Mouse (Mus musculus): ENCODE data around the gene Bckdk. TPM values are rescaled to one million over a fixed set of nuclear protein-coding genes. Genes with fewer than 3 reads are reported as not detected.

Bckdk gene
- 100 to 1,000 TPM in 1 of 2 experiments, 10 to 100 TPM in 1; 98.8 to 104 TPM for total RNA-seq (2021)

- intact Hi-C loops (cut with DNase I) = no loop called here
- DNase-seq (ENCODE audit: low spot score) = peak; percentile 62
Measured at GRCm38 (mm10) chr7:127903971-127904796, at the start of gene Bckdk. Bckdk (plus strand) TSS chr7:127904082.

- intact Hi-C loops (cut with DNase I) = no loop called here
- no peak for DNase-seq (ENCODE audit: low spot score)
Measured at GRCm38 (mm10) chr7:127858258-127858657, 45.6 kb upstream of the Bckdk start.

- DNase-seq (ENCODE audit: low spot score) = no peak
- intact Hi-C loops (cut with DNase I) = loop anchor here (10.0 kb wide), 1 partner anchor 468 kb away; no protein-coding TSS in a partner anchor
Measured at GRCm38 (mm10) chr7:127866434-127866833, 37.4 kb upstream of the Bckdk start.

GRCm38 (mm10) chr7:127867641-127868040 is 36.2 kb upstream of the Bckdk start:
- intact Hi-C loops (cut with DNase I) = loop anchor here (10.0 kb wide), 1 partner anchor 467 kb away; no protein-coding TSS in a partner anchor
- no peak for DNase-seq (ENCODE audit: low spot score)

GRCm38 (mm10) chr7:127869149-127869810 is 34.6 kb upstream of the Bckdk start:
- intact Hi-C loops (cut with DNase I) = loop anchor here (10.0 kb wide), 1 partner anchor 466 kb away; no protein-coding TSS in a partner anchor
- no peak for DNase-seq (ENCODE audit: low spot score)

- intact Hi-C loops (cut with DNase I) = no loop called here
- DNase-seq (ENCODE audit: low spot score) = no peak
Measured at GRCm38 (mm10) chr7:127870136-127870821, 33.6 kb upstream of the Bckdk start.

GRCm38 (mm10) chr7:127874812-127875626 is 28.9 kb upstream of the Bckdk start:
- intact Hi-C loops (cut with DNase I) = loop anchor here (2.0 kb wide), 1 partner anchor 32 kb away; no protein-coding TSS in a partner anchor
- no peak for DNase-seq (ENCODE audit: low spot score)

GRCm38 (mm10) chr7:127875627-127876001 is 28.3 kb upstream of the Bckdk start:
- DNase-seq (ENCODE audit: low spot score) = peak; percentile 85
- intact Hi-C loops (cut with DNase I) = loop anchor here (2.0 kb wide), 2 partner anchors 33 to 77 kb away; no protein-coding TSS in a partner anchor

GRCm38 (mm10) chr7:127876041-127876466 is 27.8 kb upstream of the Bckdk start, which contains the start of gene Zfp646:
Zfp646 (plus strand) TSS chr7:127876221.
- intact Hi-C loops (cut with DNase I) = loop anchor here (2.0 kb wide), 1 partner anchor 77 kb away; no protein-coding TSS in a partner anchor

GRCm38 (mm10) chr7:127876467-127877348 is 27.2 kb upstream of the Bckdk start, which contains the start of gene Zfp668:
Zfp668 (minus strand) TSS chr7:127876828.
- DNase-seq (ENCODE audit: low spot score) = peak; percentile 76
- intact Hi-C loops (cut with DNase I) = loop anchor here (2.0 kb wide), 1 partner anchor 78 kb away; no protein-coding TSS in a partner anchor

More at GRCm38 (mm10) chr7:127876041-127876466, 27.8 kb upstream of the Bckdk start, which contains the start of gene Zfp646:
- peak; percentile 52 for DNase-seq (ENCODE audit: low spot score)

- no peak for DNase-seq (ENCODE audit: low spot score)
- intact Hi-C loops (cut with DNase I) = no loop called here
Measured at GRCm38 (mm10) chr7:127879301-127879700, 24.6 kb upstream of the Bckdk start.

GRCm38 (mm10) chr7:127880431-127880830 is 23.5 kb upstream of the Bckdk start:
- intact Hi-C loops (cut with DNase I) = no loop called here

GRCm38 (mm10) chr7:127885951-127886350 is 17.9 kb upstream of the Bckdk start:
- peak; percentile 75 for DNase-seq (ENCODE audit: low spot score)
- intact Hi-C loops (cut with DNase I) = no loop called here

More at GRCm38 (mm10) chr7:127880431-127880830, 23.5 kb upstream of the Bckdk start:
- DNase-seq (ENCODE audit: low spot score) = no peak

GRCm38 (mm10) chr7:127886551-127886950 is 17.3 kb upstream of the Bckdk start:
- intact Hi-C loops (cut with DNase I) = no loop called here
- DNase-seq (ENCODE audit: low spot score) = no peak

GRCm38 (mm10) chr7:127887191-127887590 is 16.7 kb upstream of the Bckdk start:
- no peak for DNase-seq (ENCODE audit: low spot score)
- intact Hi-C loops (cut with DNase I) = no loop called here

- intact Hi-C loops (cut with DNase I) = no loop called here
Measured at GRCm38 (mm10) chr7:127887781-127888180, 16.1 kb upstream of the Bckdk start.

GRCm38 (mm10) chr7:127888821-127889220 is 15.1 kb upstream of the Bckdk start:
- DNase-seq (ENCODE audit: low spot score) = no peak
- intact Hi-C loops (cut with DNase I) = no loop called here

More at GRCm38 (mm10) chr7:127887781-127888180, 16.1 kb upstream of the Bckdk start:
- DNase-seq (ENCODE audit: low spot score) = no peak

- no peak for DNase-seq (ENCODE audit: low spot score)
- intact Hi-C loops (cut with DNase I) = loop anchor here (5.0 kb wide), 1 partner anchor 88 kb away; the partner anchor contains the start of gene Hsd3b7
Measured at GRCm38 (mm10) chr7:127890798-127891197, 13.1 kb upstream of the Bckdk start, which contains the start of gene Prss53. Prss53 (minus strand) TSS chr7:127890970.
